Mouse (Mus musculus) ovary, adult 10 weeks (tissue): ENCODE results near the gene Prss35. TPM values are rescaled to one million over a fixed set of nuclear protein-coding genes. Genes with fewer than 3 reads are reported as not detected.

Source experiments
- polyA plus RNA-seq: library from polyadenylated mRNA; stranded (reverse); fragments of 350-450 nt; fragmentation: Illumina TruSeq; extraction: RNeasy Lipid Tissue Mini Kit (QIAGEN cat#74804); gene quantifications from one replicate; pipeline ENCODE4 v1.2.3, GENCODE M21; 2014

Gene Prss35
- polyA plus RNA-seq = 861 TPM

DNA sequence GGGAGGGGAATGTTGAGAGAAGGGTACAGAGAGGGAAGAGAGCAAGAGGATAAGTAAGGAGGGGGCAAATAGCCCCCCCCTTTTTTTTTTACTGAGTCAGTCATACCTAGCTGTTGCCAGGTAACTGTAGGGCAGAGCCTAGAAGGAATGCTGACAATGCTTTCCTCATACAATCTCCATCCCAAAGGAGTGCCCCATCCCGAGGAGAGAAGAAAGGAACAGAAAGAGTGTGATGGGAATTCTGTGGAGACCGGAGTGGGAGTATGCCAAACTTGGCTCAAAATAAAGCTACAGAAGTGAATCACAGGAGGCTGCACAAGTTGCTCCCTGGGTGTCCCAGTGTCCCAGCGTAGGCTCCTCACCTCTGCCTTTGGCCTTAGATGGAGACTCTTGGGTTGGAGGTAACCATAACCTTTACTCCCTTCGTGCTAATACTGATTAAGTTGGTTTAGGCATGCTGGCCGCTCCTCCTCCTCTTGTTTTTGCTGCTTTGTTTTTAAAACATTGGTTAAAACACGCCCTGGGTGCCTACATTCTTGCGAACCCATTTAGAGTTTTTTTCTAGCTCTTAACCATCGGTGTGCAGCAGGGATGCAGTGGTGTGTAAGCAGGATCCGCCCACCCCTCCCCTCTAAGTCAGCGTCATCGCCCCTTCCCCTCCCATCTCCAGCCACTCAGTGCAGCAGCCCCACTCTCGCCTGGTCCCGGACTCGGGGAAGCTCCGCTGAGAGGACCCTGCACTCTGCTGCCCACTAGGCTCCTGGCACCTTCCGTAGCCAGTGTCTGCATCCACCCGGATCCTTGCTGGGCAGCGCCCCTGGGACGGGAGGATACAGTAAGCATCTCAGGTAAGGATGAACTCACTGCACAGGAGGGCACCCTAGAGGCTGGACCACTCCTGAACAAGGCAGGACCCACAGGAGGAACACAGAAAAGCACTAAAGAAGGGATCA is at the start of gene Prss35:
Prss35 (plus strand) TSS at position 691 of the 953 bp plus-strand sequence.

DNA sequence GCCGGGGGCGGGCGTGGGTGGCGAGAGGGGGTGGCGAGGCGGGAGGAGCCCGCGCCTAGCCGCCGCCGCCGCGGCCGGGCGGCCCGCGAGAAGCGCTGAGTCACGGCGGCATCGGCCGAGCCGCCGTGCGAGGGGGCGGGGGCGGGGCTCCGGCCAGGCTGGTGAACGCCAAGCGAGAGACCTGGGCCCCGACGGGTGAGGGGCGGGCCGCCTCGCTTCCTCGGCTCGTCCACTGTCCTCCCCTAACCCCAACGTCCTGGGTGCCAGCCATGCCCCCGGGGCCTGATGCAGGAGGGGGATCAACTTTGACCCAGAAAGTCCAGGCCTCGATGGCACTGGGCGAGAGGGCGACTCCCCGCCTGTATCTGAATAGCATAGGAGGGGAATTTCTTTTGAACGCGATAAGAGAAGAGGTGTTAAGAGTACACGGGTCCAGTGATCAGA is 47.6 kb upstream of the Prss35 start, which contains the start of gene Me1:
Me1 (minus strand) TSS at position 136 of the 444 bp plus-strand sequence.

Other genes starting within 250 kb of the Prss35 start
- gene Pgm3, start 171.8 kb upstream of the Prss35 start, polyA plus RNA-seq = 30.2 TPM
- 5.4 TPM for gene Rwdd2a, start 171.7 kb upstream of the Prss35 start, polyA plus RNA-seq
- gene Me1, start 47.7 kb upstream of the Prss35 start, polyA plus RNA-seq = 1,214 TPM
- 2.3 TPM for gene Snap91, start 137.0 kb downstream of the Prss35 start, polyA plus RNA-seq